Mouse (Mus musculus) heart, embryonic 10.5 days (tissue): ENCODE data around the gene Lpcat1. TPM values are rescaled to one million over a fixed set of nuclear protein-coding genes. Genes with fewer than 3 reads are reported as not detected.

ENCODE experiments used
- DNase-seq: peaks from one replicate; pipeline ENCODE4 v3.0.0-alpha.2; 2017; ENCODE audit warnings: low spot score
- H3K27ac ChIP-seq: fragments of 300-500 bp; sonication (generic); 2 replicates; pipeline ENCODE4 v1.5.1; 2016; ENCODE audit warnings: mild to moderate bottlenecking
- H3K27me3 ChIP-seq: fragments of 300-500 bp; sonication (generic); 2 replicates; pipeline ENCODE4 v1.6.1; 2016; ENCODE audit warnings: mild to moderate bottlenecking; ENCODE audit not compliant: poor library complexity, insufficient read depth, severe bottlenecking
- H3K36me3 ChIP-seq: fragments of 300-500 bp; sonication (generic); 2 replicates; pipeline ENCODE4 v1.6.1; 2016; ENCODE audit warnings: mild to moderate bottlenecking, moderate library complexity
- H3K4me1 ChIP-seq: fragments of 300-500 bp; sonication (generic); 2 replicates; pipeline ENCODE4 v1.6.1; 2016; ENCODE audit warnings: mild to moderate bottlenecking
- H3K4me3 ChIP-seq: fragments of 300-500 bp; sonication (generic); 2 replicates; pipeline ENCODE4 v1.5.1; 2016; ENCODE audit warnings: mild to moderate bottlenecking, moderate library complexity
- H3K9me3 ChIP-seq: fragments of 300-500 bp; sonication (generic); 2 replicates; pipeline ENCODE4 v1.6.1; 2016; ENCODE audit warnings: mild to moderate bottlenecking, moderate library complexity
- WGBS: fragments of 180-500 bp; shearing (Covaris S2); methylation state at CpG from one replicate; pipeline ENCODE4 v1.1.7; 2016; 5-methylcytosine and 5-hydroxymethylcytosine counted together
- polyA plus RNA-seq: library from polyadenylated mRNA; unstranded; fragments of >200 nt; fragmentation: Nextera tagmentation; extraction: Ambion mirVana; gene quantifications from 2 replicates; pipeline ENCODE4 v1.2.1, GENCODE M21; 2016

Gene Lpcat1
- polyA plus RNA-seq, 1 experiment from 2014 or later: 39.6 TPM

DNA sequence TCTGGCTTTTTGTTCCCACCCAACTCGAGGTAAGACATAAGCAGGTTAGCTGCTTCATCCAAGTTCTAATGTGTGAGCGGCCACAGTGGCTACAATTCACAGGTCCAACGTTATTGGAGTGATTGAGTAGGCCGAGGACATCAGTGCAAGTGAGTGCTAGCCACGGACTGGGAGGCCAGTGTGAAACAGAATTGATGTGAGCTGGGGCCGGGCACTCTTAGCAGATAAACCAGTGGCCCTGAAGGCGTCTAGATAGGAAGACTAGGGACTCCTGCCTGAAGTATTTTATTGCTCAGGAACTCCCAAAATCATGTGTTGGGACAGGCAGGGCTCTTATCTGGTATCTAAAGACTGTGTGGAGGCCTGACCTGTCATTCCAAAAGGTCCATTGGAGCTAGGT, 31.3 kb upstream of the Lpcat1 start:
- no peak overlapping the region for H3K4me3 ChIP-seq
- peaks cover 6% of the 10 kb centered on the region; the same call in 1 of the 2 replicates for H3K4me1 ChIP-seq
- H3K36me3 ChIP-seq: no peaks in the 10 kb centered on the region
- WGBS: 70% methylated on average over 7 of the region's 7 CpGs
- no peaks in the 10 kb centered on the region for H3K9me3 ChIP-seq
- H3K27me3 ChIP-seq: no peaks in the 10 kb centered on the region
- DNase-seq: peak; percentile 73
- H3K27ac ChIP-seq: no peak overlapping the region

GRCm38 (mm10) chr13:73439057-73439456, 27.9 kb upstream of the Lpcat1 start:
- no peak for DNase-seq
- Histone ChIP-seq H3K4me3 (no peak overlapping the region), H3K36me3 (no peaks in the 10 kb centered on the region), H3K27ac (no peak overlapping the region), H3K27me3 (no peaks in the 10 kb centered on the region), H3K4me1 (peaks cover 2% of the 10 kb centered on the region; the same call in 1 of the 2 replicates), H3K9me3 (no peaks in the 10 kb centered on the region)
- WGBS: 80% methylated on average over 9 of the region's 9 CpGs

- no peaks in the 10 kb centered on the region for H3K36me3 ChIP-seq
- no peaks in the 10 kb centered on the region for H3K4me1 ChIP-seq
- H3K27me3 ChIP-seq: no peaks in the 10 kb centered on the region
- no peak overlapping the region for H3K27ac ChIP-seq
- no peaks in the 10 kb centered on the region for H3K9me3 ChIP-seq
- H3K4me3 ChIP-seq: no peak overlapping the region
- no peak for DNase-seq
- WGBS: 82% methylated on average over 4 of the region's 4 CpGs
Measured at GRCm38 (mm10) chr13:73441032-73441431, 26.0 kb upstream of the Lpcat1 start.

DNA sequence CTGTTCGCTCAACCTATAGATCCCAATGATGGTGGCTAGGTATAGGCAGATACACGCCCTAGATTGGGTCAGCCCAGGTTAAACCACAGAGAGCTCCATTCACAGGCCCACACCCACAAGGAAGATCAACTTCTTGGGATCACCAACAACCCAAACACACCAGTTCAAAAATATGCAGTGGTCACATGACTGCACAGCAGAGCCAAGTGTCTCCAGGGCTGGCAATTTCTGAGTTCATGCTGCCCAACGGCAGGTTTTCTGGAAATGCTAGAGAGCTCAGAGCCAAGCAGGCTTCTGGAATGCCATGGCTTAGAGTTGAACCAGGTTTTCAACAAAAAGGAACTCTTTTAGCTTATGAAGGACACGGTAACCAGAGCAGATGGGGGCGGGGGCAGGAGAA, 25.3 kb upstream of the Lpcat1 start:
- Histone ChIP-seq H3K27ac (no peak overlapping the region), H3K9me3 (no peaks in the 10 kb centered on the region), H3K4me3 (no peak overlapping the region), H3K4me1 (peaks cover 6% of the 10 kb centered on the region; the same call in 1 of the 2 replicates), H3K27me3 (no peaks in the 10 kb centered on the region), H3K36me3 (no peaks in the 10 kb centered on the region)
- DNase-seq: no peak
- 82% methylated on average over 5 of the region's 5 CpGs for WGBS

DNA sequence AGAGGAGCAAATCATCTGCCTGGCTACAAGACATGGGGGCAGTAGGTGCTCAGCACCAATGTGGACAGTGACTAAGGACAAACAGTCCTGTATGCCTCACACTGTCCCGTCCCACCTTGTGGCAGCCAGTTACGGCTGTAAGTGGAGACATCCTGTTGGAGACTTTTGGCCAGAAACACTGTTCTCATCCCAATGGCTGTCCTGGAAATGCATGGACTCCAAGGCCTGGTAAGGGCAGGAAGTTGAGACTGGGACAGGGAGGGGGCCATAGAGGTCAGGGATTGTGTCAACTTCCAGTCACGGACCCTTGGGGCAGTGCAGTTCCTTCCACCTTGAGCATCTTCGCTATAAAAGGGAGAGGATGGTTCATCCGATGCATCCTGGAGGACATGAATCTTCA, 24.6 kb upstream of the Lpcat1 start:
- H3K4me3 ChIP-seq: no peak overlapping the region

GRCm38 (mm10) chr13:73443093-73443821, 23.7 kb upstream of the Lpcat1 start:
- DNase-seq: peak; percentile 73
- Histone ChIP-seq H3K4me1 (peaks cover 9% of the 10 kb centered on the region; the same call in 1 of the 2 replicates), H3K36me3 (no peaks in the 10 kb centered on the region), H3K27me3 (0 out of 2 replicates have a peak, but pooled peaks cover 2% of the 10 kb centered on the region), H3K9me3 (no peaks in the 10 kb centered on the region), H3K4me3 (no peak overlapping the region), H3K27ac (no peak overlapping the region)
- 80% methylated on average over 4 of the region's 4 CpGs for WGBS

More for the DNA sequence above, 24.6 kb upstream of the Lpcat1 start:
- peaks cover 9% of the 10 kb centered on the region; the same call in 1 of the 2 replicates for H3K4me1 ChIP-seq
- H3K27ac ChIP-seq: no peak overlapping the region
- H3K27me3 ChIP-seq: no peaks in the 10 kb centered on the region
- WGBS: 75% methylated on average over 5 of the region's 5 CpGs
- no peaks in the 10 kb centered on the region for H3K9me3 ChIP-seq
- DNase-seq: no peak
- H3K36me3 ChIP-seq: no peaks in the 10 kb centered on the region

GRCm38 (mm10) chr13:73445087-73445486, 21.9 kb upstream of the Lpcat1 start:
- WGBS: 73% methylated on average over 2 of the region's 2 CpGs
- Histone ChIP-seq H3K27ac (no peak overlapping the region; the same call in 1 of the 2 replicates), H3K36me3 (no peaks in the 10 kb centered on the region), H3K27me3 (peaks cover 10% of the 10 kb centered on the region; the same call in 1 of the 2 replicates), H3K4me3 (no peak overlapping the region), H3K9me3 (no peaks in the 10 kb centered on the region), H3K4me1 (peaks cover 9% of the 10 kb centered on the region; the same call in 1 of the 2 replicates)
- DNase-seq: no peak

DNA sequence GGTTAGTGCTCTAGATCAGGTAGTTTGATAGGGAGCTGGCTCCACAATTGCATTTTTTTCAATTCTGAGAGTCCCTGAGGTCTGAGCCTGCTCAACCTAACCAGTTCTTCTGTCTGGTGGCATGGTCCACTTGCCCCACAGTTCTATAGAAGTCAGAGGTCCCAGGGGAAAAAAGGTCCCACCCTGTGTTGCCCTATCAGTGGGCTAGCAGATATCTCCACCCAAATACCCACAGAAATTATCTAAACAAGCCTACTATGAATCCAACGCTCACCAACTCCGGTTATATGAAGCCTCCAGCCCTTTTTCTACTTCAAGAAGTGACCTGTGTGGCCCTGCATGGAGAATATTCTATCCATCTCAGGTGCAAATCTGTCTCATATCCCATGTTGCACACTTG, 20.9 kb upstream of the Lpcat1 start:
- Histone ChIP-seq H3K36me3 (no peaks in the 10 kb centered on the region), H3K9me3 (no peaks in the 10 kb centered on the region), H3K27me3 (peaks cover 10% of the 10 kb centered on the region; the same call in 1 of the 2 replicates), H3K4me1 (peaks cover 9% of the 10 kb centered on the region; the same call in 1 of the 2 replicates), H3K4me3 (no peak overlapping the region), H3K27ac (peak overlapping the region; percentile 49; the same call in 1 of the 2 replicates)
- no peak for DNase-seq
- WGBS: 81% methylated on average over 2 of the region's 2 CpGs

GRCm38 (mm10) chr13:73446494-73446893, 20.5 kb upstream of the Lpcat1 start:
- no peaks in the 10 kb centered on the region for H3K9me3 ChIP-seq
- no peak for DNase-seq
- H3K27ac ChIP-seq: peak overlapping the region; percentile 49
- peaks cover 10% of the 10 kb centered on the region; the same call in 1 of the 2 replicates for H3K27me3 ChIP-seq
- H3K36me3 ChIP-seq: no peaks in the 10 kb centered on the region
- H3K4me3 ChIP-seq: no peak overlapping the region
- 68% methylated on average over 4 of the region's 4 CpGs for WGBS
- peaks cover 9% of the 10 kb centered on the region; the same call in 1 of the 2 replicates for H3K4me1 ChIP-seq

- Histone ChIP-seq H3K4me3 (no peak overlapping the region), H3K36me3 (no peaks in the 10 kb centered on the region), H3K27ac (peak overlapping the region; percentile 49; the same call in 1 of the 2 replicates), H3K27me3 (peaks cover 10% of the 10 kb centered on the region; the same call in 1 of the 2 replicates), H3K4me1 (peaks cover 9% of the 10 kb centered on the region; the same call in 1 of the 2 replicates), H3K9me3 (no peaks in the 10 kb centered on the region)
- 55% methylated on average over 7 of the region's 7 CpGs for WGBS
- no peak for DNase-seq
Measured at GRCm38 (mm10) chr13:73446943-73447342, 20.1 kb upstream of the Lpcat1 start.

DNA sequence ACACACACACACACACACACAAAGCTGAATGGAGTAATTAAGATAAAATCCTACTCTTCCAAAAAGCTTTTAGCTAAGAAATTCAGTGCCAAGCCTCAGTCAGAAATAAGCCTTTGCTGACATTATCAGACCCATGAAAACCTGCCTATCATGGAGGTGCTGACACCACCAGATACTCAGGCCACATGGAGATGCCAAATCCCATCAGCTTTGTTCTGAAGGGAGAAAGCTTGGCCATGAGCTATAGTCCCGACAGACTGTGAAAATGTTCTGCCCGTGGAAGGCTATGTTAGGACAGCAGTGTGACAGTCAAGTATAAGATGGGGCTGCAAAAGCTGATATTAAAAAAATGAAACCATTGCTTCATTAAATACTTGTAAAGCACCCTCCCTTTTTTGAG, 19.5 kb upstream of the Lpcat1 start:
- no peaks in the 10 kb centered on the region for H3K36me3 ChIP-seq
- no peak overlapping the region for H3K4me3 ChIP-seq
- 47% methylated on average over 2 of the region's 2 CpGs for whole genome bisulfite sequencing
- H3K27me3 ChIP-seq: peaks cover 10% of the 10 kb centered on the region; the same call in 1 of the 2 replicates
- DNase-seq: no peak
- H3K27ac ChIP-seq: no peak overlapping the region
- peaks cover 9% of the 10 kb centered on the region; the same call in 1 of the 2 replicates for H3K4me1 ChIP-seq
- no peaks in the 10 kb centered on the region for H3K9me3 ChIP-seq

DNA sequence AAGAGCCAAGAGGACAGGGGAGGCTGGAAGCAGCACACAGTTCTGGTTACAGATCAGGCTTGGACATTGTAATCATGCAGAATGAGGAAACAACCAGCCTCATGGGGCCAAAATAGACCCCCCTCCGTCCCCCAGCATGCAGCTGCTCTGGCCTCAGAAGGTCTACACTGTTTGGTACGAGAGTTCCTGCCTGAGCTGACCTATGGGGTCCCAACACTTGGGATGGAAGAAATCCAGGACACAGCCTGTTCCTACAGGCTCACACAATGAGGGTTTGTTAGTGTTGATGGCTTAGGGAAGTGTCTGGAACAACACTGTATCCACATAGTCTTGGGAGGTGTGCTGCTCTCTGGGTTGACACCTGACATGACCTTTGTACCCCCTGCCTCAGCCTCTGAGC, 18.8 kb upstream of the Lpcat1 start:
- H3K4me1 ChIP-seq: peaks cover 9% of the 10 kb centered on the region; the same call in 1 of the 2 replicates
- WGBS: 59% methylated on average over 2 of the region's 2 CpGs
- no peak for DNase-seq
- H3K4me3 ChIP-seq: no peak overlapping the region
- no peaks in the 10 kb centered on the region for H3K36me3 ChIP-seq
- no peak overlapping the region for H3K27ac ChIP-seq
- H3K9me3 ChIP-seq: no peaks in the 10 kb centered on the region
- peaks cover 10% of the 10 kb centered on the region; the same call in 1 of the 2 replicates for H3K27me3 ChIP-seq

GRCm38 (mm10) chr13:73448723-73449122, 18.3 kb upstream of the Lpcat1 start:
- no peak overlapping the region for H3K27ac ChIP-seq
- 90% methylated on average over 3 of the region's 3 CpGs for WGBS
- DNase-seq: no peak

More at GRCm38 (mm10) chr13:73448723-73449122, 18.3 kb upstream of the Lpcat1 start:
- Histone ChIP-seq H3K4me3 (no peak overlapping the region), H3K27me3 (peaks cover 10% of the 10 kb centered on the region; the same call in 1 of the 2 replicates), H3K36me3 (no peaks in the 10 kb centered on the region), H3K9me3 (no peaks in the 10 kb centered on the region), H3K4me1 (peaks cover 9% of the 10 kb centered on the region; the same call in 1 of the 2 replicates)
